Mouse (Mus musculus) stomach, postnatal 0 days (tissue): ENCODE results near the gene Nphs2. TPM values are rescaled to one million over a fixed set of nuclear protein-coding genes. Genes with fewer than 3 reads are reported as not detected.
A peak's percentile ranks its signal among the peaks of the same experiment; 100 is the strongest.
"Not testable (repeated sequence)": the region's sequence is repeated elsewhere in the genome, so short reads cannot be mapped to it uniquely, and the experiment has no call there.

Experiments used
- ATAC-seq: fragments of 200-750 bp; cut with Nextera tagmentation; 2 replicates; pipeline ENCODE4 v1.8.0; 2017; ENCODE audit not compliant: low FRiP score, low TSS enrichment
- DNase-seq: peaks from one replicate; pipeline ENCODE4 v3.0.0-alpha.2; 2016; ENCODE audit warnings: low spot score
- H3K27ac ChIP-seq: fragments of 300-500 bp; sonication (generic); replicated peaks from 2 replicates; pipeline ENCODE4 v1.5.1; 2014; ENCODE audit warnings: mild to moderate bottlenecking, control low read depth
- H3K27me3 ChIP-seq: fragments of 300-500 bp; sonication (generic); 2 replicates; pipeline ENCODE4 v1.6.1; 2014; ENCODE audit warnings: low read length; ENCODE audit not compliant: control insufficient read depth, insufficient read depth
- H3K36me3 ChIP-seq: fragments of 300-500 bp; sonication (generic); 2 replicates; pipeline ENCODE4 v1.6.1; 2014; ENCODE audit warnings: low read length, mixed read lengths; ENCODE audit not compliant: control insufficient read depth, insufficient read depth
- H3K4me1 ChIP-seq: fragments of 300-500 bp; sonication (generic); replicated peaks from 2 replicates; pipeline ENCODE4 v1.6.1; 2014; ENCODE audit warnings: antibody characterized with exemption; ENCODE audit not compliant: control insufficient read depth, insufficient read depth
- H3K4me2 ChIP-seq: fragments of 300-500 bp; sonication (generic); replicated peaks from 2 replicates; pipeline ENCODE4 v1.6.1; 2014; ENCODE audit warnings: low read depth, mild to moderate bottlenecking, control low read depth, moderate library complexity
- H3K4me3 ChIP-seq: fragments of 300-500 bp; sonication (generic); 2 replicates; pipeline ENCODE4 v1.5.1; 2014; ENCODE audit warnings: low read depth, low read length, control low read depth
- H3K9ac ChIP-seq: fragments of 300-500 bp; sonication (generic); 2 replicates; pipeline ENCODE4 v1.6.1; 2014; ENCODE audit warnings: mild to moderate bottlenecking, low read length, control low read depth, mixed read lengths
- H3K9me3 ChIP-seq: fragments of 300-500 bp; sonication (generic); 2 replicates; pipeline ENCODE4 v1.6.1; 2016; ENCODE audit warnings: low read length; ENCODE audit not compliant: control insufficient read depth
- CTCF ChIP-seq: IDR thresholded peaks from 2 replicates; pipeline ENCODE4 v1.5.1; 2016; ENCODE audit warnings: antibody characterized with exemption, low read depth, mild to moderate bottlenecking, moderate library complexity
- EP300 ChIP-seq: optimal IDR thresholded peaks from 2 replicates; pipeline ENCODE3; 2016; ENCODE audit warnings: antibody characterized with exemption
- WGBS: fragments of 180-500 bp; shearing (Covaris S2); extraction: QIAGEN DNeasy Blood & Tissue Kit; methylation state at CpG from one replicate; pipeline ENCODE4 v1.1.7; 2014; 5-methylcytosine and 5-hydroxymethylcytosine counted together
- polyA plus RNA-seq: library from polyadenylated mRNA; unstranded; fragments of >200 nt; fragmentation: Nextera tagmentation; extraction: Ambion mirVana; gene quantifications from 2 replicates; pipeline ENCODE4 v1.2.1, GENCODE M21; 2015

Gene Nphs2
- polyA plus RNA-seq, result 0.06 TPM in 1 of 2 replicates, not detected in the other

GRCm38 (mm10) chr1:156310630-156311029 lies at the start of gene Nphs2:
TSS of gene Nphs2 (plus strand) at chr1:156310727.
- DNase-seq (peak; percentile 31), ATAC-seq (no peak)
- TF ChIP-seq CTCF (peak; percentile 17; the same call in 1 of the 2 replicates), EP300 (no peak)
- Histone ChIP-seq H3K9ac (no peak within 1 kb of the TSS), H3K4me1 (no peaks in the 10 kb centered on the region), H3K4me2 (peak within 1 kb of the TSS; percentile 37), H3K4me3 (peak within 1 kb of the TSS; percentile 2; the same call in 1 of the 2 replicates), H3K36me3 (no peaks in the 10 kb centered on the region), H3K27ac (no peak within 1 kb of the TSS), H3K9me3 (no peaks in the 10 kb centered on the region), H3K27me3 (0 out of 2 replicates have a peak, but pooled peaks cover 4% of the 10 kb centered on the region)
- WGBS, result 6% methylated on average over 29 of the region's 29 CpGs

- no peaks in the 10 kb centered on the region for H3K9me3 ChIP-seq
- H3K36me3 ChIP-seq, result no peaks in the 10 kb centered on the region
- DNase-seq (peak; percentile 72), ATAC-seq (no peak)
- no peak overlapping the region for H3K4me3 ChIP-seq
- no peak for TF ChIP-seq EP300
- TF ChIP-seq CTCF, result peak; percentile 92
- H3K9ac ChIP-seq, result no peak overlapping the region
- H3K27ac ChIP-seq, result no peak overlapping the region
- no peaks in the 10 kb centered on the region for H3K4me1 ChIP-seq
- H3K4me2 ChIP-seq, result no peak overlapping the region
- H3K27me3 ChIP-seq, result no peaks in the 10 kb centered on the region
- WGBS, result 60% methylated on average over 2 of the region's 2 CpGs
Observed at GRCm38 (mm10) chr1:156263352-156263751, 47.2 kb upstream of the Nphs2 start.

DNA sequence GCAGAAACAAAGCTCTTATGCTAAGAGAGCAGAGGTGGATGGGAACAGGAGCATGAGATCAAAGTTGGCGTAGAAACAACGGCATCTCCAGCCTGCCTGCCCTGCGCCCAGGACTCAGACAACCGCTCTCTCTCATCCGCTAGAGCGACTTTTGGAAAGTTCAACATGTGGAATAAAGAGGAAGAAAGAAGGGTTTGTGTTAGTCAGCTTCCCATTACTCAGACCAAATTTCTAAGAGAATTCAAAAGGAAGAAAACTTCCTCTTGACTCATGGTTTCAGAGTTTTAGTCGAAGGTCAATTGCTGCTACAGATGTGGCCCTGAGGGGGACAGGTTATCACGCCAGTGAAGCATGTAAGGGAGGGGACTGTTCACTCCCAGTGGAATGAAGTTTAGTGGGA lies 46.6 kb upstream of the Nphs2 start:
- Histone ChIP-seq H3K9me3 (no peaks in the 10 kb centered on the region), H3K27ac (no peak overlapping the region), H3K9ac (no peak overlapping the region), H3K4me1 (no peaks in the 10 kb centered on the region), H3K36me3 (no peaks in the 10 kb centered on the region), H3K27me3 (no peaks in the 10 kb centered on the region), H3K4me3 (no peak overlapping the region), H3K4me2 (no peak overlapping the region)
- TF ChIP-seq EP300 (no peak), CTCF (no peak)
- no peak for ATAC-seq
- 91% methylated on average over 8 of the region's 8 CpGs for WGBS
- DNase-seq, result no peak

DNA sequence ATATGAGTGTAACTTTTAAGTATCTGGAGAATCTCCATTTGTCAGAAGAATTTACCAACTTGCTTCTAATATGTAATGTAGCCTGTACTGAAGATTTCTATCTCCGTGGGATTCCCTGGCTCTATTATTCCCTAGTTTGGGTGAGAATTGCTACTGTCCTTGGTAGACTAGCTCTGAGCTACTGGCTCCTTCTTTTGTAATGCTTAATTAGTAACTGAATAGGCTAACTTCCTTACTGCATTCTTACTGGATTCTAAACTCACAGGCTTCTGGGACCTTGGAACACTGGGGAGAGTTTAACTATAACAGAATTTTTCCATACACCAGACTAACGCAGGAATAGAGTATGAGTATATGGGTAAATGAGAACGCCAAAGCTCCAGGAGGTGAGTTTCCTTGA lies 42.0 kb upstream of the Nphs2 start:
- H3K9ac ChIP-seq, H3K27ac ChIP-seq, DNase-seq, H3K4me1 ChIP-seq, H3K4me3 ChIP-seq, H3K36me3 ChIP-seq, H3K4me2 ChIP-seq, H3K9me3 ChIP-seq, ATAC-seq, H3K27me3 ChIP-seq: not testable (repeated sequence)
- WGBS, result 32% methylated on average over 3 of the region's 3 CpGs

DNA sequence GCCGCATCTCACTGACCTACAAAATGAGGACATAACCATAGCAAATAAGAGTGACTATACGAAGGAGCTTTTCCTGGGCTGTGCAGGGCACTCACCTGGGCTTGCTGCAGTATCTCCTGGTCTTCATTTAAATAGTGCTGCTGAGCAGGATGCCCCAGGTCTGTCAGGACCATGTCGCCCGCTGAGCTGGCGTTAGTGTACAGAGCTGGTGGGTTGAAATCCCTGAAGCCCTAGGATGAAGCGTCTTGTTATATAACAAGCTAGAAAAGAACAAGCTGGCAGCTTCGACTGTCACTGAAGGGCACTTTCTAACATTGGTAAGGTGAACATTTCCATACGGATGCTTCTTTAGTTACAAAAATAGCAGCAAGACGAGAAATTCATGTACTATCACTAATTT lies 40.1 kb upstream of the Nphs2 start:
- Histone ChIP-seq H3K27me3 (no peaks in the 10 kb centered on the region), H3K9me3 (no peaks in the 10 kb centered on the region), H3K36me3 (no peaks in the 10 kb centered on the region), H3K4me2 (no peak overlapping the region), H3K4me1 (no peaks in the 10 kb centered on the region), H3K9ac (no peak overlapping the region), H3K4me3 (no peak overlapping the region), H3K27ac (no peak overlapping the region)
- TF ChIP-seq CTCF, result no peak
- TF ChIP-seq EP300, result no peak
- WGBS, result 78% methylated on average over 9 of the region's 9 CpGs
- DNase-seq, result no peak
- no peak for ATAC-seq

DNA sequence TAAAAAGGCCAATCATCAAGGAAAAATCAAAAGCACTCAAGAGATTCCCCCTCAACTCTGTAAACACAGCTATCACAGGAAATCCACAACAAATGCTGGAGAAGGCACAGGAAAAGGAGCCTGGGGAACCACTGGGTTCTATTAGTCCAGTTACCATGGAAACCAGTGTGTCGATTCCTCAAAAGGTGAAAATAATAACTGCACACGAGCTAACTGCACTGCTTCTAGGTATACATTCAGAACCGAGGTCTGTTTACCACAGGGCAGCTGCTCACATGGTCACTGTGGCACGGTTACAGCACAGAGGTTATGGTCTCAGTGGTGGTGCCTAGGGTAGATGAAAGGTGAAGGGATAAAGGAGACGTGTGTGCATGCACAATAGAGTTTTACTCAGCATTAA lies 38.9 kb upstream of the Nphs2 start:
- H3K9me3 ChIP-seq, result no peaks in the 10 kb centered on the region
- no peak for ATAC-seq

More for the DNA sequence above, 38.9 kb upstream of the Nphs2 start:
- Histone ChIP-seq H3K9ac (no peak overlapping the region), H3K4me3 (no peak overlapping the region), H3K4me2 (no peak overlapping the region), H3K27ac (no peak overlapping the region), H3K4me1 (no peaks in the 10 kb centered on the region), H3K27me3 (no peaks in the 10 kb centered on the region), H3K36me3 (no peaks in the 10 kb centered on the region)
- TF ChIP-seq CTCF (no peak), EP300 (no peak)
- 41% methylated on average over 5 of the region's 5 CpGs for WGBS
- DNase-seq, result no peak
